Mouse (Mus musculus): ENCODE data around the gene Pstpip1. TPM values are rescaled to one million over a fixed set of nuclear protein-coding genes. Genes with fewer than 3 reads are reported as not detected.
A peak's percentile ranks its signal among the peaks of the same experiment; 100 is the strongest.

Gene Pstpip1
- polyA plus RNA-seq, 1 experiment from 2014 or later = 3.4 TPM

GRCm38 (mm10) chr9:56118091-56118490 lies 28.3 kb downstream of the Pstpip1 start:
- no peak overlapping the region for H3K4me3 ChIP-seq (ENCODE audit: low read depth, low read length)
- H3K9me3 ChIP-seq (ENCODE audit: control insufficient read depth, low read length) = no peaks in the 10 kb centered on the region
- 83% methylated on average over 5 of the region's 5 CpGs for WGBS
- DNase-seq (ENCODE audit: low spot score) (no peak), ATAC-seq (ENCODE audit: low read depth) (no peak)
- no peaks in the 10 kb centered on the region for H3K27me3 ChIP-seq (replicated peaks; ENCODE audit: control insufficient read depth, insufficient read depth, low read length)
- no peak overlapping the region for H3K27ac ChIP-seq (replicated peaks; ENCODE audit: low read depth, low read length)
- no peak overlapping the region for H3K4me2 ChIP-seq (ENCODE audit: low read depth, low read length)
- no peaks in the 10 kb centered on the region for H3K36me3 ChIP-seq (ENCODE audit: control insufficient read depth, insufficient read depth, low read length)
- H3K9ac ChIP-seq (ENCODE audit: low read depth, low read length) = no peak overlapping the region
- no peaks in the 10 kb centered on the region for H3K4me1 ChIP-seq (ENCODE audit: control insufficient read depth, insufficient read depth, low read length)

DNA sequence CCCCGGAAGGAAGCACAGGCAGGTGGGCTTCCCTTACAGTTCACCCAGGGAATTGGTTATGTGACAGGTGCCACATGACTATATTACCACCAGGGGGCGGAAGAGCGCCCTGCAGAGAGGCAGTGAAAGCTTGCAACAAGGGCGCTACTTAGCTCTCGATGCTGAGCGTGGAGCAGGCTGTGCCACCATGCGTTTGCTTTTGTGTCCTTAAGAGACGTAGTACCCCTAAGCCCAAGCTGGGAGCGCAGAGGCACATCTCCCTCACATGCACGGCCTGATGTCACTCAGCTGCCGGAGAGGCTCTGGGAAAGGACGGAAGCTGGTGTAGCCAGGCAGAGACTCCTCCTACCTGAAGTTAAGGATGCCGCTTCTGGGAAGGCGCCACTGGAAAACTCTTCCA lies 28.8 kb downstream of the Pstpip1 start:
- Histone ChIP-seq H3K4me2 (ENCODE audit: low read depth, low read length) (peak overlapping the region; percentile 74), H3K9ac (ENCODE audit: low read depth, low read length) (peak overlapping the region; percentile 46), H3K27me3 (replicated peaks; ENCODE audit: control insufficient read depth, insufficient read depth, low read length) (no peaks in the 10 kb centered on the region), H3K4me3 (ENCODE audit: low read depth, low read length) (peak overlapping the region; percentile 41), H3K9me3 (ENCODE audit: control insufficient read depth, low read length) (no peaks in the 10 kb centered on the region), H3K27ac (replicated peaks; ENCODE audit: low read depth, low read length) (no peak overlapping the region), H3K36me3 (ENCODE audit: control insufficient read depth, insufficient read depth, low read length) (no peaks in the 10 kb centered on the region), H3K4me1 (ENCODE audit: control insufficient read depth, insufficient read depth, low read length) (no peaks in the 10 kb centered on the region)
- DNase-seq (ENCODE audit: low spot score) (peak; percentile 93), ATAC-seq (ENCODE audit: low read depth) (peak; percentile 41; the same call in 1 of the 2 replicates)
- 2% methylated on average over 14 of the region's 14 CpGs for WGBS

DNA sequence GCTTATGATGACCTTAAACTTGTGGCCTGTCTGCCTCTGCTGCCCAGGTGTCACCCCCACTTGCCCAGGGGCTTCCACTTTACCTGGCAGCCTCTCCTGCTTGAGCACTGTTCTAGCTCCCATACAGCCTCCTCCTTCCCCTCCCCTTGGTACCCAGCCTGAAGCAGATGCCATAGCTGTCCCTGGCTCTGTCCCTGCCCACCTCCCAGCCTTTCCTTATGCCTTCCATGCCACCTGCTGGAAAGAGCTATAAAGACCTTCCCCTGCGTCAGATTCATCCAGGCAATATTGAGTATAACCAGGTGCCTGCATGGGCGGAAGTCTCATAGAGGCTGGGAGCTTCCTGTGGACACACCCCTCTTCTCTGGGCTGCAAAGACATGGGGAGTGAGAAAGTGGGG lies 29.9 kb downstream of the Pstpip1 start:
- Histone ChIP-seq H3K27me3 (replicated peaks; ENCODE audit: control insufficient read depth, insufficient read depth, low read length) (no peaks in the 10 kb centered on the region), H3K4me2 (ENCODE audit: low read depth, low read length) (no peak overlapping the region), H3K4me3 (ENCODE audit: low read depth, low read length) (no peak overlapping the region), H3K4me1 (ENCODE audit: control insufficient read depth, insufficient read depth, low read length) (no peaks in the 10 kb centered on the region), H3K36me3 (ENCODE audit: control insufficient read depth, insufficient read depth, low read length) (no peaks in the 10 kb centered on the region), H3K9ac (ENCODE audit: low read depth, low read length) (no peak overlapping the region), H3K9me3 (ENCODE audit: control insufficient read depth, low read length) (no peaks in the 10 kb centered on the region), H3K27ac (replicated peaks; ENCODE audit: low read depth, low read length) (no peak overlapping the region)
- WGBS = 60% methylated on average over 2 of the region's 2 CpGs
- no peak for DNase-seq (ENCODE audit: low spot score)
- ATAC-seq (ENCODE audit: low read depth) = no peak

DNA sequence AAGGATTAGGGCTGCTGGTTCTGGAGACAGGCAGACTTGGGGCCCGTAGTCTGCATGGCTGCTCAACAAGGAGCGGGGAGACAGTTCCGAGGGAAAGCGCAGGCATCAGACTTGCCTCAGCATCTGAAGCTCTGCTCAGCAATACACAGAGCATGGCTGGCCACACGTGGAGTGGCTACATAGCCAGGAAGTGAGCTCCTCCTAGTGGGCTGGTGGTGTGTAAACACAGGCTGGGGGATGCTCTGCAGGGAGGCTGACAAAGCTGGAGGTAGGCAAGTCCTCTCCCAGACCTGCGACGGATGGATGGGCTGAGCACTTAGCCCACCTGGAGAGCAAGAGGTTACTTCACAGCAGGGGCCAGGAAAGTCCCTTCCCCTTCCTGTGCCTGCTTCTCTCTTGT lies 31.3 kb downstream of the Pstpip1 start:
- whole genome bisulfite sequencing = 8% methylated on average over 7 of the region's 7 CpGs
- DNase-seq (ENCODE audit: low spot score) (peak; percentile 74), ATAC-seq (ENCODE audit: low read depth) (peak; percentile 42; the same call in 1 of the 2 replicates)
- Histone ChIP-seq H3K36me3 (ENCODE audit: control insufficient read depth, insufficient read depth, low read length) (no peaks in the 10 kb centered on the region), H3K27me3 (replicated peaks; ENCODE audit: control insufficient read depth, insufficient read depth, low read length) (no peaks in the 10 kb centered on the region), H3K4me2 (ENCODE audit: low read depth, low read length) (no peak overlapping the region), H3K4me1 (ENCODE audit: control insufficient read depth, insufficient read depth, low read length) (no peaks in the 10 kb centered on the region), H3K9me3 (ENCODE audit: control insufficient read depth, low read length) (no peaks in the 10 kb centered on the region), H3K27ac (replicated peaks; ENCODE audit: low read depth, low read length) (no peak overlapping the region), H3K4me3 (ENCODE audit: low read depth, low read length) (no peak overlapping the region), H3K9ac (ENCODE audit: low read depth, low read length) (no peak overlapping the region)

DNA sequence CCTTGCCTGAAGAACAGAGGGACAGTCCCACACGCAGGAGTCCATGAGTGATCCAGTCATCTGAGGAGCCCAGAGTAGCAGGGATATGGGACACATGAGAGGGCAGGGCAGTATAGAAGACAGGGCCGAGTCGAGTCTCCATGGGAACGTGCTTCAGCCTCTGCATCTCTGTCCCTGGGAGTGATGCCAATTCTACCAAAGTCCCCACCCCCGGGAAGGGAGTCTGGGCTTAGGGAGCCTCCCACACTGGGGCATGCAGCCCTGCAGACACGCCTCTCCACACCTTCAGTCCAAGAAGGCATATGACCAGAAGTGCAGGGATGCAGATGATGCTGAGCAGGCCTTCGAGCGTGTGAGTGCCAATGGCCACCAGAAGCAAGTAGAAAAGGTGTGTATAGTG lies 33.2 kb downstream of the Pstpip1 start:
- Histone ChIP-seq H3K27me3 (replicated peaks; ENCODE audit: control insufficient read depth, insufficient read depth, low read length) (no peaks in the 10 kb centered on the region), H3K4me1 (ENCODE audit: control insufficient read depth, insufficient read depth, low read length) (no peaks in the 10 kb centered on the region), H3K27ac (replicated peaks; ENCODE audit: low read depth, low read length) (no peak overlapping the region), H3K36me3 (ENCODE audit: control insufficient read depth, insufficient read depth, low read length) (peaks cover 7% of the 10 kb centered on the region), H3K4me2 (ENCODE audit: low read depth, low read length) (no peak overlapping the region), H3K4me3 (ENCODE audit: low read depth, low read length) (no peak overlapping the region), H3K9ac (ENCODE audit: low read depth, low read length) (no peak overlapping the region), H3K9me3 (ENCODE audit: control insufficient read depth, low read length) (no peaks in the 10 kb centered on the region)
- WGBS = 63% methylated on average over 8 of the region's 8 CpGs
- DNase-seq (ENCODE audit: low spot score) (peak; percentile 59), ATAC-seq (ENCODE audit: low read depth) (peak; percentile 32)

DNA sequence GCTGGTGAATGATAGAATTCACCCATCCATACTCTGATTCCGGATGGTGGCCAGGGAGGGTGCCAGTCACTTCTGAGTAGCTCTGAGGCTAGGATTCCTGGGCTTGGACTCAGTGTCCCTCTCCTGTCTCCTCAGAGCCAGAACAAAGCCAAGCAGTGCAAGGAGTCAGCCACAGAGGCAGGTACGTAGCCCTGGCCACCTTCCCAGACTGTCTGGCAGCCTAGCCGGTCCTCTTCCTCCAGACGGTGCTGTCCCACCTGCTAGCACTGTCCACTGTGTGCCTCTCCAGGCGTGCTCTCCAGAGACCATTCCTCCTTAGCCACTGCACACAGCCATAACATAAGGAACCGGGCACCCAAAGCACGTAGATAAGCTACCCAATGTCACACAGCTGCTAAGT lies 33.9 kb downstream of the Pstpip1 start:
- ATAC-seq (ENCODE audit: low read depth) = no peak
- no peak overlapping the region for H3K9ac ChIP-seq (ENCODE audit: low read depth, low read length)
- no peaks in the 10 kb centered on the region for H3K27me3 ChIP-seq (replicated peaks; ENCODE audit: control insufficient read depth, insufficient read depth, low read length)
- DNase-seq (ENCODE audit: low spot score) = no peak
- no peaks in the 10 kb centered on the region for H3K4me1 ChIP-seq (ENCODE audit: control insufficient read depth, insufficient read depth, low read length)
- peaks cover 13% of the 10 kb centered on the region for H3K36me3 ChIP-seq (ENCODE audit: control insufficient read depth, insufficient read depth, low read length)
- 69% methylated on average over 7 of the region's 7 CpGs for WGBS
- no peak overlapping the region for H3K27ac ChIP-seq (replicated peaks; ENCODE audit: low read depth, low read length)
- H3K4me3 ChIP-seq (ENCODE audit: low read depth, low read length) = no peak overlapping the region
- H3K4me2 ChIP-seq (ENCODE audit: low read depth, low read length) = no peak overlapping the region
- no peaks in the 10 kb centered on the region for H3K9me3 ChIP-seq (ENCODE audit: control insufficient read depth, low read length)

GRCm38 (mm10) chr9:56124561-56124960 lies 34.8 kb downstream of the Pstpip1 start:
- no peak overlapping the region for H3K9ac ChIP-seq (ENCODE audit: low read depth, low read length)

GRCm38 (mm10) chr9:56126453-56127173 lies 36.9 kb downstream of the Pstpip1 start:
- DNase-seq (ENCODE audit: low spot score) = no peak
- peaks cover 41% of the 10 kb centered on the region for H3K36me3 ChIP-seq (ENCODE audit: control insufficient read depth, insufficient read depth, low read length)
- no peaks in the 10 kb centered on the region for H3K27me3 ChIP-seq (replicated peaks; ENCODE audit: control insufficient read depth, insufficient read depth, low read length)
- no peaks in the 10 kb centered on the region for H3K9me3 ChIP-seq (ENCODE audit: control insufficient read depth, low read length)
- WGBS = 85% methylated on average over 16 of the region's 16 CpGs
- H3K9ac ChIP-seq (ENCODE audit: low read depth, low read length) = no peak overlapping the region
- H3K27ac ChIP-seq (replicated peaks; ENCODE audit: low read depth, low read length) = no peak overlapping the region
- no peak overlapping the region for H3K4me2 ChIP-seq (ENCODE audit: low read depth, low read length)
- no peak overlapping the region for H3K4me3 ChIP-seq (ENCODE audit: low read depth, low read length)
- ATAC-seq (ENCODE audit: low read depth) = no peak
- H3K4me1 ChIP-seq (ENCODE audit: control insufficient read depth, insufficient read depth, low read length) = no peaks in the 10 kb centered on the region

More at GRCm38 (mm10) chr9:56124561-56124960, 34.8 kb downstream of the Pstpip1 start:
- no peaks in the 10 kb centered on the region for H3K27me3 ChIP-seq (replicated peaks; ENCODE audit: control insufficient read depth, insufficient read depth, low read length)
- H3K4me2 ChIP-seq (ENCODE audit: low read depth, low read length) = no peak overlapping the region
- DNase-seq (ENCODE audit: low spot score) (no peak), ATAC-seq (ENCODE audit: low read depth) (no peak)
- no peak overlapping the region for H3K4me3 ChIP-seq (ENCODE audit: low read depth, low read length)
- H3K4me1 ChIP-seq (ENCODE audit: control insufficient read depth, insufficient read depth, low read length) = no peaks in the 10 kb centered on the region
- no peak overlapping the region for H3K27ac ChIP-seq (replicated peaks; ENCODE audit: low read depth, low read length)
- no peaks in the 10 kb centered on the region for H3K9me3 ChIP-seq (ENCODE audit: control insufficient read depth, low read length)
- whole genome bisulfite sequencing = 16% methylated on average over 11 of the region's 11 CpGs
- H3K36me3 ChIP-seq (ENCODE audit: control insufficient read depth, insufficient read depth, low read length) = peaks cover 22% of the 10 kb centered on the region

- H3K4me1 ChIP-seq (ENCODE audit: control insufficient read depth, insufficient read depth, low read length) = no peaks in the 10 kb centered on the region
- H3K27ac ChIP-seq (replicated peaks; ENCODE audit: low read depth, low read length) = no peak overlapping the region
- H3K4me2 ChIP-seq (ENCODE audit: low read depth, low read length) = no peak overlapping the region
- 85% methylated on average over 9 of the region's 9 CpGs for WGBS
- H3K36me3 ChIP-seq (ENCODE audit: control insufficient read depth, insufficient read depth, low read length) = peaks cover 58% of the 10 kb centered on the region
- H3K9ac ChIP-seq (ENCODE audit: low read depth, low read length) = no peak overlapping the region
- H3K4me3 ChIP-seq (ENCODE audit: low read depth, low read length) = no peak overlapping the region
- no peaks in the 10 kb centered on the region for H3K9me3 ChIP-seq (ENCODE audit: control insufficient read depth, low read length)
- no peak for DNase-seq (ENCODE audit: low spot score)
- no peak for ATAC-seq (ENCODE audit: low read depth)
- no peaks in the 10 kb centered on the region for H3K27me3 ChIP-seq (replicated peaks; ENCODE audit: control insufficient read depth, insufficient read depth, low read length)
Observed at GRCm38 (mm10) chr9:56128331-56128730, 38.6 kb downstream of the Pstpip1 start.

Data from embryonic facial prominence, embryonic 14.5 days (tissue).